Comparison of ENCODE assay signal across 9 mouse cellular contexts in genomic region chr12:117154356-117155243, GRCm38 (mm10).
DNase-seq lines count a peak whose midpoint lies in the region; ATAC-seq and TF ChIP-seq lines count a peak whose summit lies in the region.
"Had no signal": no experiment of that assay in that cellular context is flagged by ENCODE, and none has a peak within 500 bp of the region (broad histone marks: within the 10 kb centered on the region; RNA-seq: fewer than 3 reads in every experiment).

No protein-coding gene starts in this region.

- DNase-seq in heart, adult 11 months: peak; percentile 66
- no peak for DNase-seq in heart, adult 8-10 months (ENCODE audit: low spot score)
- no peak for DNase-seq in cerebellum, postnatal 10 days
- DNase-seq in frontal cortex, postnatal 14 days (ENCODE audit: low spot score in 2 of 2): no peak
- DNase-seq in ovary, postnatal 14 days (ENCODE audit: low spot score): no peak
- DNase-seq: kidney, adult 18-20 months had no signal

- H3K36me3 ChIP-seq in C2C12 (ENCODE audit: control insufficient read depth, insufficient read depth): peaks cover 2% of the 10 kb centered on the region
- no peaks in the 10 kb centered on the region; the same call in 1 of the 2 replicates for H3K36me3 ChIP-seq in forebrain, embryonic 13.5 days (ENCODE audit: poor library complexity, severe bottlenecking)
- H3K36me3 ChIP-seq in liver, embryonic 15.5 days (replicated peaks): no peaks in the 10 kb centered on the region

- no peaks in the 10 kb centered on the region for H3K27me3 ChIP-seq in C2C12 (ENCODE audit: control insufficient read depth, insufficient read depth, insufficient read length)
- peaks cover 90% of the 10 kb centered on the region for H3K27me3 ChIP-seq in forebrain, embryonic 13.5 days
- H3K27me3 ChIP-seq in liver, embryonic 15.5 days: peaks cover 95% of the 10 kb centered on the region

- no peak; the same call in 1 of the 2 replicates for ATAC-seq in forebrain, embryonic 13.5 days
- no peak for ATAC-seq in liver, embryonic 15.5 days (ENCODE audit: insufficient read depth)

- peaks cover 13% of the 10 kb centered on the region for H3K79me2 ChIP-seq in C2C12 (ENCODE audit: control insufficient read depth, insufficient read depth)

- H3K4me2 ChIP-seq in forebrain, embryonic 13.5 days: peak overlapping the region; percentile 68
- H3K4me2 ChIP-seq in liver, embryonic 15.5 days: peak overlapping the region; percentile 50; the same call in 1 of the 2 replicates

- TF ChIP-seq CTCF in C2C12 (IDR thresholded peaks at IDR 0.05; ENCODE audit: control insufficient read depth, insufficient read depth, insufficient read length): no peak

- H3K9me3 ChIP-seq in forebrain, embryonic 13.5 days (replicated peaks): no peaks in the 10 kb centered on the region
- no peaks in the 10 kb centered on the region for H3K9me3 ChIP-seq in liver, embryonic 15.5 days (replicated peaks)

- peaks cover 3% of the 10 kb centered on the region for H3K79me3 ChIP-seq in C2C12 (ENCODE audit: low read depth)

- WGBS in forebrain, embryonic 13.5 days: under 1% methylated on average over 25 of the region's 27 CpGs
- WGBS in liver, embryonic 15.5 days (ENCODE audit: insufficient replicate concordance): 2% methylated on average over 27 of the region's 27 CpGs

- H3K4me1 ChIP-seq in forebrain, embryonic 13.5 days: peaks cover 52% of the 10 kb centered on the region
- no peaks in the 10 kb centered on the region for H3K4me1 ChIP-seq in liver, embryonic 15.5 days (replicated peaks)

- peak overlapping the region; percentile 40 for H3K4me3 ChIP-seq in C2C12 (ENCODE audit: insufficient read depth, poor library complexity, severe bottlenecking)
- H3K4me3 ChIP-seq in forebrain, embryonic 13.5 days: peak overlapping the region; percentile 73
- no peak overlapping the region for H3K4me3 ChIP-seq in liver, embryonic 15.5 days (replicated peaks)

- H3K9ac ChIP-seq in forebrain, embryonic 13.5 days: peak overlapping the region; percentile 92
- no peak overlapping the region for H3K9ac ChIP-seq in liver, embryonic 15.5 days

- peak overlapping the region; percentile 95 for H3K27ac ChIP-seq in forebrain, embryonic 13.5 days
- no peak overlapping the region for H3K27ac ChIP-seq in liver, embryonic 15.5 days (replicated peaks)

- H3ac ChIP-seq in C2C12 (ENCODE audit: control insufficient read depth, insufficient read length, low read depth): peak overlapping the region; percentile 31

TF ChIP-seq in C2C12, 6 proteins besides CTCF, POLR2A, EP300 and RAD21:
- TF ChIP-seq MYOG (IDR thresholded peaks at IDR 0.05; ENCODE audit: control insufficient read depth, extremely low read depth, insufficient read length) (no peak), MAX (IDR thresholded peaks at IDR 0.05) (no peak), FOSL1 (IDR thresholded peaks at IDR 0.05; ENCODE audit: insufficient read depth, low read length, poor library complexity, severe bottlenecking) (no peak), CEBPB (IDR thresholded peaks at IDR 0.05; ENCODE audit: low read depth) (no peak), MYOD1 (IDR thresholded peaks at IDR 0.05; ENCODE audit: control insufficient read depth, insufficient read length, low read depth) (no peak), USF1 (IDR thresholded peaks at IDR 0.05; ENCODE audit: low read depth) (no peak)
